Mouse (Mus musculus): Measurements from ENCODE around the gene Vmn2r19.
A peak's percentile ranks its signal among the peaks of the same experiment; 100 is the strongest.
"Not testable (repeated sequence)": the region's sequence is repeated elsewhere in the genome, so short reads cannot be mapped to it uniquely, and the experiment has no call there.

The Vmn2r19 gene

DNA sequence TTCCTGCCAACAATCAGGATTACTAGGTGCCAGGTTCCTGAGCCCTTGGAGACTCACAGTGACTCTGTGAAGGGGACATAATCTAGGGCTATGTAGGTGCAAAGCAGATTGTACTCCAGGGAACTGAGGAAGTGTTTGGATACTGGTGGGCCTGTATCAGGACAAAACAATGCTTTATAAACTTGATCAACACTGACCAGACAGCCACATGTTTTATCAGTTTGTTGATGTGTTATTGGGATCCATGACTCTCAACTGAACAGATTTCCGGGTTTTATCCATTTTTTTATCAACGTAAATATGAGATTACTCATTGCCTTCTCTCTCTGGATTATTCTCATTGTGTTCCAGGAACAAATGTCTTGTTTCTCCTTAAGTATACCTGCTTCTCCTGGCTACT lies at the start of gene Vmn2r19:
Gene Vmn2r19, plus strand, starts transcription at position 301 of the 400 bp plus-strand sequence.
- no peak for DNase-seq (ENCODE audit: low spot score in 2 of 2)

DNA sequence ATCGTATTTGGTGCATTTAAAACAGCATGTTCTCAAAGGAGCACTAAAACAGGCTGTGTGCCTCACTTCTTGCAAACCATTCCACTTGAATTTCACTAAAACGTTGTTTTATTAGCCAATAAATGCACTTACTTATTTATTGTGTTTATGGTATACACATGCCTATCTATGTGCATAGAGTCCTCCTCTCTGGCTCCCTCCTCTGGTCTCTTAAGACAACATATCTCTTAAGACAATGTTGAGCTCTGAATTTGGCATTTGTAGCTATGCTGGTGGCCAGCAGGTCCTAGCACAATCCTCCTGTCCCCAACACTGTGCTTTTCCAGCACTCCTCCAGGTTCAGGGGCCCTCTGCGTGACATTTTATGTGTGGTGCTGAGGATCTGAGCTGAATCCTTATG lies 49.2 kb upstream of the Vmn2r19 start:
- DNase-seq (ENCODE audit: low spot score in 2 of 2), result no peak

DNA sequence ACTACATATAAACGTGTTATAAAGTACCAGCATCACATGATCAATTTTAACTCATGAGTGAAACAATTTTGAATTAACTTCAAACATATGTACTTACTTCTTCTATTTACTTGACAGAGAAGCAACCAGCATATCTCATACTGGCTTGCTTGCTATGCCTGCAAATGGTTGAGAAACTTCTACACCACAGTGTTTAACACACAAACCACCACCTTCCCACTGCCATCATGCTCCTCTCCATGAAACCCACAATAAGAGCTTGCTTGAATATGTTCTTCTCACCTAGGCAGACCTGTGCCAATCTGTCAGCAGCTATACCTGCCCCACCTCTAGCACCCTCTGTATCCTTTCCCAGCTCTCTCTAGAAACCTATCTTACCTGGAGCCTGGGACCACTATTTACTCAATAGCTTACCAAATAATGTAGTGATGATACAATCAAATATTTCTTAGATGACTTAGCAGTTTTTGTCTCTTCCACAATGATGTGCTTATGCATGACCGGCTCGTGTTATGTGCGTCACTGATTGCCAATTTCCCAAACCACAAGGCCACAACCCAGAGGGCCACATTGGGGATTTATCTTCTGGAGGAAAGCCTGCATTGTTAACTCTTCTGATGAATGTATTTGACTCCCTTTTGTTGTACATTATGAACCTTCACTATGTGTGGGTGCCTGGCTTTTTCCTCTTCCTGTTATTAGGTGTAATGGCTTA lies 48.1 kb upstream of the Vmn2r19 start:
- DNase-seq (ENCODE audit: low spot score in 2 of 2), result no peak

DNA sequence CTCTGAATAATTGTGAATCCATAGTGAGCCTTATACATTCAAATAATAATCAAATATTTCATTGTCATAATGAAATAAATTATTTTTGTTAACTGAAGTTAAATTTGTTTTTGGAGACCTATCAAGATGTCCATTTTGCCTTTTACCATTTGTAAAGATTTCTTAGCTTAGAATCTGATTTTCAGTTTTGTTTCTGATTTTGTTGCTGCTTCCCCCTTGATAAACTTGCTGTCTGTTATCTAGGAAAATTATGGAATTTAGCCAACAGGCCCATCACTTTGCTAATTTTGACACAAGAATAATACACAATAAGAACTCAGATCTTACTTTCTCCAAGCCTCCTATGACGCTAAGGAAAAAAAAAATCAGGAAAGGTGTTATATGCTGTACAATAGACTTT lies 47.3 kb upstream of the Vmn2r19 start:
- DNase-seq (ENCODE audit: low spot score in 2 of 2), result no peak

DNA sequence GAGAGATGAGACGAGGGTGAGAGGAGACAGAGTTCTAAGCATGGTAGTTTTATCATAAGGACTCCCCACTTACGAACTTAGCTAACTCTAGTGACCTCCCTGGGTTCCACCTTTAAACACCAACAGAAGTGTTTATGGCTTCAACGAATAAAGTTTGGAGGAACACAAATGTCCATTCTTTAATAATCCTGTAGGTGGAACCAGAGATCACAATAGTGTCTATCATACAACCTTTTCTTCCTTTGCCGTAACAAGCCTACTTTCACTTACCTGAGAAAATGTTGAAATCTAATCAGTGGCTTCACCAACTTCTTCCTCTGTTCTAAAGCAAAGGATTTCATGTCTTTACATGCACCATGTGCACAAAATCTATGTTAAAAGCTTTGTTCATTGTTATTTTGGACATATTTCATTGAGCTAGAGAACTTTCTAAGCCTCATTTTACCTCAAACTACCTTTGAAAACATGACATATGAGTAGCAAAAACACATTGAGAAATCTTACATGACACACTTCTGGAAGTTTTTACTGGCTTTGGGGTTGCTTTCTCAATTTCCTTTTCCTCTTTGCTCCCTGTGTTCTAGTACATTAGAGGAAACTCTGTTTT lies 46.5 kb upstream of the Vmn2r19 start, which contains the start of gene Clec4d:
Gene Clec4d, plus strand, starts transcription at position 557 of the 607 bp plus-strand sequence.
- no peak for DNase-seq (ENCODE audit: low spot score in 2 of 2)

DNA sequence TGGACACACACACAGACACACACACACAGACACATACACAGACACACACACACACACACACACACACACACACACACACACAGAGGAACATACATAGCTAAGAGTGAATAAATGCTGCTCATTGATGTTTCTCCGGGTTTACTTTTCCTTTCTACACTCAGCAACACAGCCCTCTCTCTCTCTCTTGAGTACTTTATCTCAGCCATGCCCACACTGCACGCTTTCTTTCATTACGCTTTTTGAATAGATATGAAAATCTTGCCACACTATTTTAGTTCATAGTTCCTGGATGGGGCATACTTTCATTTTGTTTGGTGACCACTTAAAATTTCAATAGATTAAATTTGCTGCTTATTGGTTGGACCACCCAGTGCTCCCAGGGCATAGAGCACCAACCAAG lies 43.9 kb upstream of the Vmn2r19 start:
- no peak for DNase-seq (ENCODE audit: low spot score in 2 of 2)

DNA sequence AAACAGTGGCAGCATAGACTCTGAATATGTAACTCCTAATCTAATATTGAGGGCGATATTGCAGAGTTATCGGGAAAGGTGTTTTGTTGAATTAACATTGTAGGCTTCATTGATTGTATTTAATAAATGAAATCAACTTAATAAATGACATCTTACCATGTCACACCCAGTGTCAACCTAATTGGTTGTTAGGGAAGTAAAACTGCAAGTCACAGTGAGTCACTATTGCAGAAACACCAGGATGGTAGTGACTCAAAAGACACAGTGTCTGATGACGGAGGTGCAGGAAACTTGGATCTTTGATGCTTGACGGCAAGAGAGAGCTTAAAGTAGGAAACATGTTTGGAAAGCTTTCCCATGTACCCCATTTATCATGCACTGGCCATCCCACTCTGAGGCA lies 42.3 kb upstream of the Vmn2r19 start:
- peak in 1 of 2 experiments; percentile 13 for DNase-seq (ENCODE audit: low spot score in 2 of 2)

DNA sequence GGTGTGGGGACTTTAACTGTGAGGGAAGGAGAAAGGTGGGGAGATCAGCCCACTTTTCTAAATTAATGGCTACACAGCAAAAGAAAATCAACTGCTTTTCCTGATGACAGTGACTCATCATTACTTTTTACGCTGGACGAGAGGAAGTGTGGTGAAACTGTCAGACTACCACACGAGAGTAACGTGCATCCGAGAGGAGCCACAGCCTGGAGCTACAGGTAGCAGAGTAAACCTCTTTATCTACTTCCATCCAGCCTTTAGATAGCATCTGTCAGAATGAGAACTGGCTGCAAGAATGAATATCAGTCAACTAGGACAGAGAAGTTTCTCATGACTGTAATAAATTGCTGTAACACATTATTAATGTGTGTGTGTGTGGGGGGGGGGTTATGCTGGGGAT lies 41.2 kb upstream of the Vmn2r19 start:
- no peak for DNase-seq (ENCODE audit: low spot score in 2 of 2)

DNA sequence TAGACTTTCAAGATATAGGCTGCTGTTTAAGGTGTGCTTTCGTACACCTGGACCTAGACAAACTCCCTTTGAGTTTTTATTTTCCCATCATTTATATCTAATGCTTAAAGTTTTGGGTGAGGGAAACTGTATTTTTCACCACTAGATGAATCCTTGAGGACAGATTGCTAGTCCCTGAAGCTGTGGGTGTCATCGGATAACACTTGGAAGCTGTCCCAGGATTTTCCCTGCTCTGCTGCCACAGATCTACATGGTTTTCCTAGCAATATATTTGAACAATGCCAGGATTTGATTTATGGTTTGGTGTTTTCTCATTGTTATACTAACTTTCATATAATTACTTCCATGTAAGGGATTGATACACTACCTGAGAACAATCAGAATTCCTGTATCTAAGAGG lies 28.7 kb upstream of the Vmn2r19 start:
- no peak for DNase-seq (ENCODE audit: low spot score in 2 of 2)

DNA sequence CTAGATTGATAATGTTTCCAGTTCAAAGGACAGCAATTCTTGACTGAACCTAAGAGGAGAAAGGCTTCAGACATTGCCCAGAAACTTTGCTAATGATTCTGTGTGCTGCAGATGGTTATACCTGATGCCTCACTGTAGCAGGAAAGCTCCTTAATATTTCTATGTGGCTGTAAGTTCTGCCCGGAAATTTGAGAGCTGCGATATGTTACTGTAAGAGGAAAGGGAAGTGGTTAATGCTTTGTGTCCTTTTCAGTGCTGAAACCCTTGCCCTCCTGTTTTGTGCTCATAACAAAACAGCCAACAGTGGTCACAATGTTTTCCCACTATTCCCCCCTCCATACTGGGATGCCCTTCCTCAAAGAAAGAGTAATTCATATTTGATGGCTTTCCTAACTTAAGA lies 21.8 kb upstream of the Vmn2r19 start:
- DNase-seq (ENCODE audit: low spot score in 2 of 2), result no peak

DNA sequence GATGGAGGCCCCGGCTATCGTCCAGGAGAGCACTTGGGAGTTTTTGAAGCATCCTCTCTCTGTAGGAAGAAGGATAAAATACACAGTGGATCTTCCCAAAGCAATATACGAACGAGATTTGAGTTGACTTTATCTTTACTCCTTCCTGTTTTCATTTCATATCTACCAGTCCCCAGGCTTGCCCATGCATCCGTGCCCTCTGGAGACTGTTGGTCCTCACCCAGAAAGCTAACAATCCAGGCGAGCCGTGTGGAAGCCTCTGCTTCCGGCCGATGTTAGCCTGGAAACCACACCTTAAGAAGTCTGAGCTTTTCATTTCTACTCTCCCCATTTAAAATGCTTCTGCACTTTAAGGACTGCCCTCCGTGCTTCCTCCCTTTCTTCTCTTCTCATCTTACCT lies 19.2 kb upstream of the Vmn2r19 start:
- no peak for DNase-seq (ENCODE audit: low spot score in 2 of 2)

DNA sequence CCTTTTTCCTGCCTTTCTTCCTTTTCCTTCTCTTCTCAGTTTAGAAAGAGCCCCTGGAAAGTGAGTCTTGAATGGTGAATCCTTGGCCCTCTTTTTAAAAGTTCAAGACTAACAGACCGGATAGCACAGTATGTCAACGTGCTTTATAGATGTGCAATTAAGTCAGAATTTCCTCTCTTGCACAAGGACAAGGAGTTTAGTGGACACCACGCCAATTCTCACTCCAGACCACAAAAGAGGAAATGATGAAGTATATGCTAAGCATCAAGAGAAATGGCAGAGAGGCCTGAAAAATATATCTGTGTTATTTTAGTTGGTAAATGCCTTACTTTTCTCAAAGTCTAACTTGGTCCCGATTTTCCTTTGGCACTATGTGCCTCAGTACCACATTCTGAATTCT lies 18.4 kb upstream of the Vmn2r19 start, which contains the start of gene Clec4e:
Gene Clec4e, minus strand, starts transcription at position 118 of the 400 bp plus-strand sequence.
- DNase-seq (ENCODE audit: low spot score in 2 of 2), result no peak

DNA sequence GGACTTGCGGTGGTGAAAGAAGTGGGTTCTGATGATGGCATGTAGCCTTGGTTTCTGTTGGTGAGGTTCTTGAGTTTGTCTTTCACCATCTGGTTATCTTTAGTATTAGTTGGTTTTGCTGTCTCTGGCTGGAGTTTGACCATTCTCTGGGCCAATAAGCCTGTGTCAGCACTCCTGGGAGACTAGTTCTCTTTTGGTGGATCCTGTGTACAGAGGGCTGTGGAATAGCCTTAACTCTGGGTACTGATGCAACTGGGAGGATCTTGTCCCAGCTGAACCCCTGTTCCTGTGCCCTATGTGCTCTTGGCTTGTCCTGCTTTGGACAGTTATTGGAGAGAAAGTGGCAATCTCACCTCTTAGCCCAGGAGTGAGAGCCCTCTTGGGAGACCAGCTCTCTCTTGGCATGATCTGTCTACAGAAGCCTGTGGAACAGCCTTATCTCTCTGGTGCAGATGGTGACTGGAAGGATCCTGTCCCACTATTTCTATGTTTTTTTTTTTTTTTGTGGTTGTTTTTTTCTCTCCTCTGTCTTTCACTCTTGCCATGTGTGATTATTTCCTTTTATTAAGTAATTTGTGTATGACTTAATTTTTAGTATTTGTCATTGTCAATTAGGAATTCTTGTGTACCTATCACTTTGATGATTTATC lies 15.3 kb upstream of the Vmn2r19 start:
- DNase-seq (ENCODE audit: low spot score in 2 of 2), result peak; percentile 26 to 61

DNA sequence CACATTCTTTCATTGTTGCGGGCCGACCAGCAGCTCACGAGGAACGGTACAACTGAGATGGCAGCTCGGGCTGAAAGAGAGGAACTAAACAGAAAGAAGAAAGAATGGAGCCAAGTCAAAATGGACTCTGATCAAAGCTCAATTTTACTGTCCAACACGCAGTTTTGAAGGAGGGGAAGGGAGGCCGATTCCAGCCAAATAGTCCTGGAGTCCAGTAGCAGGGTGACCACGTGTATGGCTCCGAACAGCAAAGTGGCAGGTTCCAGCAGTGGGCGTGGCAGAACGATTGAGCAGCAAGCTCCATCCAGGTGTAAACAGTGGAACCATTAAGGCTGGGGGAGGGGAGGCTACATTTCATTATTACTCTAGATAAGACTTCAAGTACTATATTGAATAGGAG lies 14.6 kb upstream of the Vmn2r19 start:
- DNase-seq (ENCODE audit: low spot score in 2 of 2), result peak in 1 of 2 experiments; percentile 8

DNA sequence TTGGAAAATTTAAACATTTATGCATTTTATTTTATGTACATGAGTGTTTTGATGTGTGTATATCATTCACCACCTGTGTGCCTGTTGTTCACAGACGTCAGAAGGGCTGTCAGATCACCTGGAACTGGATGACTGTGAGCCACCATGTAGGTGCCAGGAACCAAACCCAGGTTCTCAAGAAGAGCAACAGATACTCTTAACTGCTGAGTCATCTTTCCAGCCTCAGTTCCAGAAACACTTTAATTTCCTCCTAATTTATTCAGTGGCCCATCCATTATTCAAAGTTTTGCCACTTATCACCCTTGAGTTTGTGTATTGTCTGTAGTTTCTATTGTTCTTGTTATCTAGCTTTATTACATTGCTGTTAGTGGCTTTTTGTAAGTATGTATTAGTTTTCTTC lies 11.4 kb upstream of the Vmn2r19 start:
- DNase-seq (ENCODE audit: low spot score in 2 of 2), result no peak

DNA sequence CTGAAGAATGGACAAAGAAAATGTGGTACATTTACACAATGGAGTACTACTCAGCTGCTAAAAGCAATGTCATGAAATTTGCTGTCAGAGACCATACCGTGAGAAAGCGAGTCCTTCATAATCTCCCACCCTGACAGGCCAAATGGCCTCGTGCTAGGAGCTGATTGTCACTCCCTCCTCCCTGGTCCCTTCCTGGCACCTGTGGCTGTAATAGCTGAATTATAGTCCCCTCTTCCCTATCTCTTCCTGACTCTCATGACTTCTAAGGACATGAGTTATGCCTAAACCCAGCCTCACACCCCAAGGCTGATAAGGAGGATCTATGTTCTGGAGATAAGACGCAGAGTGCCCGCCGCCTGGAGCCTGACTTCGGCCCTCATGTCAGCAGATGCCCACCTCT lies 1.8 kb upstream of the Vmn2r19 start:
- DNase-seq (ENCODE audit: low spot score in 2 of 2), result not testable (repeated sequence)

DNA sequence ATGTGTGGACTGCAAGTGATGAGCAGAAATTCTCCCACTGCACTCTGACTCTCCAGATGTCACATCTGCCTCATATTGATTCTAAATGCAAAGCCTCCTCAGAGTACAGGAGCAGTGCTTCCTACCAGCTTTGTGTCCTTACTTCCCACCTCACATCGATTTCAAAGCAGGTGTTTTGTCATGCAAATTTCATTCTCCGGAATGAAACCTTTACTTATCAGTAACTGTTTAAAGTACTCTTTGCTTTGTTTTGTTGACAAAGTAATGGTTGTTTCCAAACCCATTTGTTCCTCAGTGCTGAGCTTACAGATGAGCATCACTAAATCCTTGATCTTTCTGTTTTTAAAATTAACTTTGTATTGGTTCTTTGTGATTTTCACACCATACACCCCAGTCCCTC lies 24.4 kb downstream of the Vmn2r19 start:
- no peak for DNase-seq (ENCODE audit: low spot score in 2 of 2)

DNA sequence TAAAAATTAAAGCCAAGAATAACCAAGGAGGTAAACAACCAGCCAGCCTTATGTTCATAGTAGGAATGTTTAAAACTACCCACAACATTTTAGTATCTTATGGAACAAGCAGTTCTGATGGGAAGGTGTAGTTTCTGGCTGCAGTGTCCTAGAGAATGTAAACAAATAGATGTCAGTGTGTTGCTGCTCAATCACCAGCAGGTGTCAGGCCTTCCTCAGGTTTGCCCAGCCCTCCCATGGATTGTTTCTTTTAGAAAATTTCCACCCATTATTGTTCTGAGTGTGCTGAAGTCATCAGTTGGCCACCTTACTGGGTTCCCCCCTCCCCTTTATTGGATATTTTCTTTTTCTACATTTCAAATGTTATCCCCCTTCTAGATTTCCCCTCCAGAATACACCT lies 32.0 kb downstream of the Vmn2r19 start:
- no peak for DNase-seq (ENCODE audit: low spot score in 2 of 2)

DNA sequence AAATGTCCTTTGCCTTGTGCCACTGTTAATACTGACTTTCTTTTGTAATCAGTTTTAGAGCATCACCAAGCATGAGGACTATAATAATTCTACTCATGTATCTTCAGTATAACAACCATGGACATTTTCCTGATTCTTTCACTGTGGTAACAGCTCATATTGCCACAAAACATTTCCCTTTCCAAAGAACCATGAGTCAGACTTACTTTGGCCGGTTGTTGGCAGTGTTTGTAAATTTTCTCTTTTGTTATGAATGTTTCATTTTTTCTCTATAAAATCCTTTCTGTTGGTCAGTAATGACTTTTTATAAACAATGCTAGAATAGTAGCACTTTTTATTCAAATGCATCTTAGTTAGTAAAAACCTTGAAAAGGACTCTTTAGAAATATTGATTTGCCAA lies 38.0 kb downstream of the Vmn2r19 start:
- DNase-seq (ENCODE audit: low spot score in 2 of 2), result no peak

Measured in spleen, postnatal 36 days (tissue).